Mouse (Mus musculus): Measurements from ENCODE around the gene Fuca1.

GRCm38 (mm10) chr4:135875991-135876582, 44.4 kb upstream of the Fuca1 start:
- no peak for TF ChIP-seq CTCF (IDR thresholded peaks at IDR 0.05 in 2 of 3, conservative IDR thresholded peaks at IDR 0.05 in 1 of 3; ENCODE audit: control insufficient read depth in 1 of 3, insufficient read depth in 1 of 3, low read depth in 2 of 3, low read length in 3 of 3, poor library complexity in 1 of 3, severe bottlenecking in 1 of 3)
- no peak for TF ChIP-seq USF2 (IDR thresholded peaks at IDR 0.05; ENCODE audit: borderline replicate concordance in 1 of 2, insufficient read depth in 1 of 2, low read depth in 1 of 2, low read length in 2 of 2)
- no peak for TF ChIP-seq KAT2A (conservative IDR thresholded peaks at IDR 0.05; ENCODE audit: low read depth, low read length)
- TF ChIP-seq TCF12 (IDR thresholded peaks at IDR 0.05; ENCODE audit: low read depth, low read length), result peak; percentile 12; the same call in 1 of the 2 replicates
- peak in 1 of 2 experiments; percentile 60; a peak in 2 of 4 replicates for TF ChIP-seq EP300 (IDR thresholded peaks at IDR 0.05; ENCODE audit: low read depth in 1 of 2, low read length in 2 of 2)
- no peak for TF ChIP-seq POLR2AphosphoS5 (IDR thresholded peaks at IDR 0.05; ENCODE audit: borderline replicate concordance, low read depth, low read length)
- no peak for TF ChIP-seq ZNF384 (IDR thresholded peaks at IDR 0.05; ENCODE audit: low read depth, low read length)
- no peak for TF ChIP-seq NELFE (IDR thresholded peaks at IDR 0.05; ENCODE audit: low read depth, low read length)
- peak in 1 of 2 experiments; percentile 43; a peak in 2 of 4 replicates for TF ChIP-seq POLR2A (IDR thresholded peaks at IDR 0.05; ENCODE audit: control insufficient read depth in 1 of 2, insufficient read depth in 1 of 2, low read depth in 1 of 2, low read length in 2 of 2, poor library complexity in 1 of 2)
- peak; percentile 70 for TF ChIP-seq TBP (IDR thresholded peaks at IDR 0.05; ENCODE audit: low read depth, low read length)
- no peak for TF ChIP-seq MEF2A (IDR thresholded peaks at IDR 0.05; ENCODE audit: extremely low read depth, insufficient replicate concordance, low read depth, low read length, poor library complexity, severe bottlenecking)
